Mouse (Mus musculus) B cell, adult 2 months (primary cell): ENCODE measurements around the gene Olfr1135.

Source experiments
- DNase-seq, 2 experiments: peaks; one replicate each; pipeline ENCODE4 v3.0.0; 2022

The Olfr1135 gene

DNA sequence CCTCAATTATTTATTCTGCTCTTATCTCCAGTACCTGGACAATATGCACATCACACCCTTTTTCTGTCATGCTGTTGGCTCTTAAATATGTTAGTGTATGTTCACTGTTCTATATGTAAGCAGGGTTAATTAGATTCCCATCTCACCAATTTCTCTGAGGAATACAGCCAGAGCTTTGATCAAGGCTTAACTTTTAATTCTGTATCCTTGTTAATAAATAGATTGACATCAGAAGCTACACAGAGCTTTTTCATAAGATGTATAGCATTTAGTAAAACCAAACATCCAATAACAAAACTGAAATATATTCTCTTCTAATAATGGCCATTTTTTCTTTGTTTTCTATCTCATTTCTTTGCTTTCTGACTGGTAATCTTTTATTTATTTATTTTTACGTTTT lies at the start of gene Olfr1135:
Gene Olfr1135 (minus strand): TSS at position 101 of the 400 bp plus-strand sequence.
- no peak for DNase-seq

DNA sequence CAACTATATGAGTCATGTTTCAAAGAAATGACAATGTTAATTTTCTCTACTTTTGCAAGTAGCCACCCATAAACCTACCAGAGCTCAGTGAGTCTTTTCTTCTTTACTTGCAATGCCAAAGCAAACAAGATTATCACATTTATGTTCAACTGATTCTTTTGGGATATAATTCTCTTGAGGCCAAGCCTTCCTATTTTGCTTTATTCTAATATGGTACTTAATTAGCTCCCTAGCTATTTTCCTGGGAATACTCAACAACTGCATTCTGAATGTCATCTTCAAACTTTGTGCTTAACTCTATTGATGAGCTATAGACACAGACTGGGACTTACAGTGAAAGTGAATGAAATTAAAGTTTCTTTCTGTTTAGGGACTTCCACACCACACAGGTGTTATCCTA lies 39.6 kb upstream of the Olfr1135 start, which contains the start of gene Olfr1137:
Gene Olfr1137 (minus strand): TSS at position 101 of the 400 bp plus-strand sequence.
- DNase-seq = no peak

GRCm38 (mm10) chr2:87693847-87694246 lies 20.4 kb upstream of the Olfr1135 start, which contains the start of gene Olfr1136:
Olfr1136 (minus strand) TSS chr2:87693947.
- DNase-seq = no peak

- no peak for DNase-seq
Observed at GRCm38 (mm10) chr2:87658360-87658759, 15.1 kb downstream of the Olfr1135 start, which contains the start of gene Olfr1134. Olfr1134 (minus strand) TSS chr2:87658460.

DNA sequence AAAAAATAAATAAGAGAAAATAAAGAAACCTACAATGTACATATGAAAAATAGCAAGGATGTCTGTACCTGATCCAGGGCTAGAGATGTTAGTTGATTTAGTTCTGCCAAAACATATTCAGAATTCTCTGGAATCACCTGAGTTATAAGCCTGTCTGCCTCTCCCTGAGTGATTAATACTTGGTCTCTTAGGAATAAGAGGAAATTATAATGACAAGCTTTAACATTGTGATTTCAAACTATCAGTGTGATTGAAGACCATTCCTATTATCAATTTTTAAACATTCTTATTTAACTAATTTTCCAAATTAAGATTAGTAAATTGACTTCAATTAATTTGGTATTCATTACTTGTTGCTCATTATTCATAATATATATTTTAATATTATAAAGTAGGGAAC lies 26.2 kb downstream of the Olfr1135 start, which contains the start of gene Olfr1133:
Gene Olfr1133 (minus strand): TSS at position 101 of the 400 bp plus-strand sequence.
- no peak for DNase-seq

DNA sequence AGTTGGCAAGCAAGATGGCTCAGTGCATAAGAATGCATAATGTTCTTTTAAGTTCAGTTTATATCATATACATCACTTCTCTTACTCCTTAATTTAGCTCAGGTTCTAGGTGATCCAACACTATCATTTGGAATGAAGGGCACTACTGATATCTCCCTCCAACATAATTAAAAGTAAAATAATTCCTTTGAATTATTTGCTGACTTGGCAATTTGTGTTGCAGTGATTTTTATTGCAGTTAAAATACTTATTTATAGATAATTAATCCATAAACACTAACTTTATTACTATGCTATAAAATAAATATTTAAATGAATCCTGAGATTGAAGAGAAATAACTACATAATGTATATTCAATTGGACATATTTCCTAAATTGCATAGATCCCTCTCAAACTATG lies 31.0 kb downstream of the Olfr1135 start:
- DNase-seq = no peak

DNA sequence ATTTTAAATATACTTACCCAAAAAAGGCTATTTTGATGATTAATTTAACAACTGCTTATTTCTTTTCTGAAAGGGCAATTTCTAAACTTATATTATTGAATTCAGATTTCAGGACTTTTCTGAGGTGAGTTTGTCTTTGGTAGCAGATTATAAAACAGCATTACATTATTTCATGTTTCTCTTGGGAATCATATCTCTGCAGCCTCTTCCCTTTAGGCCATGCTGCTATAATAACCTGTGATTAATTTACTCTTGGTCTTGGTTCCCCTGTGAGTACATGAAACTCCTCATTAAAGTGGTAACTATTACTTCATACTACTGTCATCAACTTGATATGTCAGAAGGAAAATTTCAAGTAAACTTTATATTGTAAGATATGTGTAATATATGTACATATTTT lies 36.0 kb downstream of the Olfr1135 start, which contains the start of gene Olfr1132:
Gene Olfr1132 (minus strand): TSS at position 101 of the 400 bp plus-strand sequence.
- no peak for DNase-seq

GRCm38 (mm10) chr2:87626804-87627203 lies 46.7 kb downstream of the Olfr1135 start, which contains the start of gene Olfr1131:
Olfr1131 (plus strand) TSS chr2:87627104.
- no peak for DNase-seq
